Mouse (Mus musculus) lung, postnatal 0 days (tissue): Measurements from ENCODE around the gene BC067074.
A peak's percentile ranks its signal among the peaks of the same experiment; 100 is the strongest.

ENCODE experiments used
- CTCF ChIP-seq: IDR thresholded peaks from 2 replicates; pipeline ENCODE4 v1.5.1; 2016; ENCODE audit warnings: antibody characterized with exemption, mild to moderate bottlenecking
- EP300 ChIP-seq: IDR thresholded peaks from 2 replicates; pipeline ENCODE4 v1.6.1; 2016; ENCODE audit warnings: antibody characterized with exemption, mild to moderate bottlenecking, control low read depth

- TF ChIP-seq CTCF (no peak), EP300 (peak; percentile 52)
These were observed 57.9 kb downstream of the BC067074 start for GRCm38 (mm10) chr13:113350743-113351430.
